Mouse (Mus musculus) kidney, adult 11 months (tissue): ENCODE measurements around the gene Limk2.

Experiments used
- DNase-seq: peaks from one replicate; pipeline ENCODE4 v3.0.0; 2022

The Limk2 gene

DNA sequence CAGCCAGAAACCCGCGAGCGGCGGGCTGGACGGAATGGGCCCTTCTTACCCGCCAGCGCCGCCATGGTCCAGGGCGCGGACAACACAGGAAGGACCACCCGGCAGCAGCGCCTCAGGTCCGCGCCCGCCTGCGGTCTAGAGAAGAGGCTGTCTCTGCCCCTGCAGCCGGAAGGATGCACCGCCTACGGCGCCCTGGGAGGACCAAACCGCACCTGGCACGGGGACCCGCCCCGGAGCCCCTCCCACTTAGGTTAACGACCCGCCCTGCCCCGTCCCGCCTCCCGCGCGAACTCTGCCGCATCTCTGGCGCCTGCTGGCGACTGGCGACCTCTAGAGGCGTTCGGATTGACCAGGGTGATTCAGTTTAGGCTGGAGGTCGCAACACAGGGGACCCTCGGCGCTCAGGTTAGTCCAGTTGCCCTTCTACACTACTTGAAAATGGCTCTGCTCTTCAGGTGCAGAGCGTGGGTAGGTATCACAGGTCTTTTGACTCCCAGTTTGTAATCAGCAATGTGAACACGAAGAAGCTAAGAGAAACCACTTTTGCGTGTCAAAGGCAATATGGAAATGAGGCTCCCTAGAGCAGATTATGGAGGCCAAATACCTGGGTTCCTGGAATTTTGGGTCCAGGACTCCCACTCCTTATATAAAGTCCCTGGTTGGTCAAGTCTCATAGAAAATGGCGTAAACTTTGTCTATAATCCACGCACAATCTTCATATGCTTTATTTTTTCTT lies at the start of gene Limk2:
TSS of gene Limk2 (minus strand) at position 193 of the 736 bp plus-strand sequence.
- peak; percentile 86 for DNase-seq

DNA sequence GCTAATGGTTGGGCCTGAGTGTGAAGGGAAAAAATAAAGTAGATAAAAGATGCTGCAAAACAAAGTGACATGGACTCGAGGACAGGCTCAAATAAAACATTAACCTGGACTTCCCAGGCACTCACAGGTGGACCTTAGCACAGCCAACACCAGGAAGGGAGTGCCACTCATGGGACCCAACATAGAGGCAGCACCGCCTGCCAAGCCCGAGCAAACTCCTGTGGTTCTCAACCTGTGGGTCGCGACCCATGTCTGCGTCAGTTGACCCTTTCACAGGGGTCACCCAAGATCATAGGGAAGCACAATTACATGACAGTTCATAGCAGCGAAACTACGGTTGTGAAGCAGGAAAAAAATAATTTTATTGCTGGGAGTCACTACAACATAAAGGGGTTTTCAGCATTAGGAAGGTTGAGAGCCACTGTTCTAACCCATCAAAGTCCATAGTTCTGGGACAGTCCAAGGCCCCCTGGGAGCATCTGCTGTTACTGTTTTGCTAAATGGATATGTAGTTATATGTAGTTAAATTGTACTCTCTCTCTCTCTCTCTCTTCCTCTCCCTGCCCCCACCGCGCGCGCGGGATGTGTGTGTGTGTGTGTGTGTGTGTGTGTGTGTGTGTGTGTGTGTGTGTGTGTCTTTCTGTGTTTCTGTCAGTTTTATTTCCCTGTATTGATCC lies 49.6 kb upstream of the Limk2 start:
- peak; percentile 78 for DNase-seq

DNA sequence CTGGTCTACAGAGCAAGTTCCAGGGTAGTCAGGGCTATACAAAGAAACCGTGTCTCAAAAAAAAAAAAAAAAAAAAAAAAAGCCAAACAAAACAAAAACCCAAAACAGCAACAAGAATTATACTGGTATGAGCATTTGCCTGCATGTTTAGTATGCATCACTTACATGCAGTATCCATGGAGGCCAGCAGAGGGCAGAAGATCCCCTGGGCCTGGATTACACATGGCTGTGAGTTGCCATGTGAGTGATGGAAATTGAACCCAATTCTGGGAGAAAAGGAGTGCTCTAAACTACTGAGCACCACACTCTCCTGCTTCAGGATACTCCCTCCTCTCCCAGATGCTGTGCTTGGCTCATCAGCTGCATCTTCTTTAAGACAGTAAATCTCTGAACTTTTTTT lies 47.4 kb upstream of the Limk2 start:
- DNase-seq: peak; percentile 59

DNA sequence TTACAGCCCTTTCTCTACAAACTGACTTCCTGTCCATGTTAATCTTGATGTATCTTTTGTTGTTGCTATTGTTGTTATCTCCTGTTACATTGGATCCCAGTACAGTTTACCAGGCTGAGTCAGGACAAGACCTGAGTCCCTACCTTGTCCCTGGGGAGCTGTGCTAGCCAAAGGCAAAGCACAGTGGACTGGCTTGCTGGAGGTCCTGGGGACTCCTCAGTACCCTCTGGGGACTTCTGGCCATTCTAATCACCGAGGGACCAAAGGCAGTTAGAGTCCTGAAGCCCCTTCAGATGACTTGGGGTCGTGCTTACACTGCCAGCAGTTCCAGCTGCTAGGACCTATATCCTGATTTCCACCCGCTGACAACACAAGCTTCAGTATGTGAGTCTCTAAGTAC lies 45.5 kb upstream of the Limk2 start:
- DNase-seq: no peak

DNA sequence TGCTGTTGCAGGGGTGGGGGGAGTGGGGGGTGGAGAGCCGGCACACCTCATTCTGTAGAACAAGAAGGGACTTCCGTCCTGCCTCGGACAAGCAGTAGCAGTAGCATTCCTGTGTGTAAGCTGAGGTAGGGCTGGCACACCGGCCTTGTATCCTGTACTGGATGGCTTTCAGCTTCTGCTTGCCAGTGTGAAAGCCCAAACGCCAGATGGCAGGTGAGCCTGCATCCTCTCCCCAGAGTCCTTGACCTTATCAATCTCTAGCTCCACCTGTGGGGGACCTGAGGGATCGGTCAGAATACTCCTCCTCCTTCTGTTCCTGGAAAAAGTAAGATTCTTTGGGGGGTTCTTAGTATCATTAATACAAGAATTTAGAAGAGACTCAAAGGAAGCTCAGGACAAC lies 44.5 kb upstream of the Limk2 start:
- peak; percentile 36 for DNase-seq

DNA sequence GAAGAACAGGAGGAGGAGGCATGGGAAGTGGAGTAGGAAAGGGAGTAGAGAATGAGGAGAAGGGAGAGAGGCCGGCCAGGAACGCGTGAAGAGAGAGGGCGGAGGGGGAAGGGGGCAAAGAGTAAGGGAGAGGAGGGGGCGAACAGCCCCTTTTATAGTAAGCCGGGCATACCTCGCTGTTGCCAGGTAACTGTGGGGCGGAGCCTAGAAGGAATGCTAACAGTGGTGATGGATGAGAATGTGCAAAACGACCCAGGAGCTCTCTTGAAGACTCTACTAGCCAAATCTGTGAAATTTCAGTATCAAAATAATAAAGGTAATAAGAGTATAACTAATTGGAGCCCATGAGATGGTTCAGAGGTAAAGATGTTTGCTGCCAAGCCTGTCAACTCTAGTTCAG lies 43.8 kb upstream of the Limk2 start:
- peak; percentile 38 for DNase-seq

DNA sequence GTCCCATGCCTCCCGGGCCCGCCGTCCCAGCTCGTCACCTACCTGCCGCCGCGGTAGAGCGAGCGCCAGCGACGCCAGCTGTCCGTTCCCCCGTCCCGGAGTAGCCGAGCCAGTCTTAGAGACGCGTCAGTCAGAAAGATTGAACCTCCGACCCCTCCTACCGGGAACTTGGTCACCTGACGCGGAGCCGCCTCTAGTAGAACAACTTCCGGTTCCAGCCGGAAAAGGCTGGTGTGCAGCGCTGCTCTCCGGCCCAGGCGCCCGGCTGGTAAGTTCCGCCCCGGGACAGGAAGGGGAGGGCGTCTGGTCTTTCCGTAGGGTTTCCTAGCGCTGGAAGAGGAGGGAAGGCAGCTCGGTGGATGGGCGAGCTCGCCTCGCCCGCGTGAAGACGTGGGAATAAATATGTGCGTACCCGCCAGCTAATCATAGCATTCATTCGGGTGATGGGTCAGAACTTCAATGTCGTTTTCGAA lies 43.2 kb upstream of the Limk2 start, which contains the start of gene Rnf185:
TSS of gene Rnf185 (minus strand) at position 197 of the 473 bp plus-strand sequence.
- peak; percentile 94 for DNase-seq

DNA sequence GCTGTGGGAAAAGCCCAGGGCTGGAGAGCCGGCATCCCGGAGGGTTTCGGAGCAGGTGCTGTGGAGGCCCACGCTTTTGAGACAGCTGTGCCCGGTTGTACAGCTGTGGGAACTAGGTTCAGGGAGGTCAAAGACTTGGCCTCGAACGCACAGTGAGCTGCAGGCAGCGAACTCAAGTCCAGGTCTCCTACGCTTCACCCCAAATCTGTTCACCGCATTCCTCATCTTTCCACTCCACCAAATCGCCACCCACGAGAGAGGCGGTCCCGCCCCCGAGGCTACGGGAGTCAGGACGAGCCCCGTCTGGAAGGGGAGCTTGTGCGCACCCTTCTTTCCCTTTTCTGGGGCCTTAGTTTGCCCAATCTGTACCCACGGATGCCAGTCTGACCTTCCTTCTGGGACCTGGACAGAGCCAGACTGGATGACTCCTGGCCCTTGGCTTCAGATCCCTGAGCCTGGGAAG lies 42.7 kb upstream of the Limk2 start:
- DNase-seq: no peak

DNA sequence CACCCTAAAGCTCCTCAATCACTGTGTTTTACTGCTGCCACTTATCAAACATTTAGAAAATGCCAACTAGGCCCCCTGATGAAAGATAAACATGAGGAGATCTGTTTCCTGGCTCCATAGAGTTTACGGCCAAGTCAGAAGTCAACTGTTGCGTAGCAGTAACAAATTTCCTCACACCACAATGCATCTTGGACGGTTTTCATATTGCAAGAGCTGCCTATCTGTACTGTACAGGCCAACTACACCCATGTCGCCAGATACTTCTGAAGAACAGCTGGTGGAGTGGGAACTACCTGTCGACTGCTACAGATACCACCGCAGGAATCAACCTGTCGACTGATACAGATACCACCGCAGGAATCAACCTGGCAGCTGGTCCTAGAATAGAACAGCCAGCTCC lies 35.9 kb upstream of the Limk2 start:
- no peak for DNase-seq

DNA sequence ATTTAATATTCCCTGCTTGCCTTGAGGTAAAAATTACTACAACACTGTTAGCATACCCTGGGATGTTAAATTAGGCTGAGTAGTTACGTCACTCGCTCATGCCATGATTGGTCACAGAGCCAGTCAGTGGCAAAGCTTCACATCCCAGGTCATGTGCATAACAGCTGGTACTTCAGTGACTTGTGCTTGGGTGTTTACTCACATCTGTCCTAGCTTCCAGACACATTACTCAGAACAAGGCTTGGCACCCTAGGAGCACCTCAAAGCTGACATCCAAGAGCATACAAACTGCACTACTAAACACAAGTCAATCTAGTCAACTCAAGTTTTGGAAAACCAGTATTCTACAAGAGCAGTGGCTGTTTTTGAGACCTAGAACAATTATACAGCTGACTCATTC lies 34.1 kb upstream of the Limk2 start:
- no peak for DNase-seq

DNA sequence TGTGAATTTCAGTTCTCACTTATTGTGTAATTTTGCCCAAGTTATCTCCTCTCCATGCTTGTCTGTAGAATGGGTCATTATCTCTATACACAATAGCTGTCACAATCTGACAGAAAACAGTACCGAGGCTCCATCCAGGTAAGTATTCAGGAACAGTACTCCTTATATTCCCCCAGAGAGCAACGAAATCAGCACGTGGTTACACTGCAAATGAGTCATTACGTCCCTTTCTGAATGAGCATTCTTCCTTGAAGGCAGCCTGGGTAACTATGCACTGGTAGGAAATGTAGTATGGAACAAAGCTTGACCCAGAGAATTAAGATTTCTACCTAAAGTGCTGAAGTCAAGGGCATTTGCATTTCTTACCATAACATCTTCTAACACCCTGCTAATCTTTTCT lies 33.7 kb upstream of the Limk2 start:
- DNase-seq: no peak

DNA sequence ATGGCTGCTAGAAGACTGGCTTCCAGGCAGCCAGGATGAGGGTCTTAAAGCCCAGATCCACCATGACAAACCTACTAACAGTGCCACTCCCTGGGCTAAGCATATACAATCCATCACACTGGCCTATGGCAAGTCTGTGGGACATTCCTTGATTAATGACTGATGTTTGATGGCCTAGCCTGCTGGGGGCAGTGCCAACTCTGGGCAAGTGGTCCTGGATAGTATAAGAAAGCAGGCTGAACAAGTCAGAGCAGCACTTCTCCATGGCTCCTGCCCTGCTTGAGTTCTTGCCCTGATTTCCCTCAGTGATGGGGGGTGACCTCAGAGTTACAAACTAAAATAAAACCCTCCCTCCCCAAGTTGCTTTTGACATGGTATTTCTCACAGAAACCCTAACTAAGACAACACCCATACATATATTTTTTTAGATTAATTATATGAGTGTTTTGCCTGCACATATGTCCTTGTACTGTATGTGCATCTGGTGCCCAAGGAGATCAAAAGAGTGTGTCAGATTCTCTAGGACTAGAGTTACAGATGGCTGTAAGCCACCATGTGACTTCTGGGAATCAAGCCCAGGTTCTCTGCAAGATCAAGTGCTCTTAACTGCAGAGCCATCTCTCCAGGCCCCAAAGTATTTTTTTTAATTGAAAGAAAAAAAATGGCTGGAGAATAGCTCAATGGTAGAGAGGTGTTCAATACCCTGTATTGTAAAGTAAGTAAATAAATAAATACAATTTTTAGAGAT lies 32.9 kb upstream of the Limk2 start:
- DNase-seq: no peak

DNA sequence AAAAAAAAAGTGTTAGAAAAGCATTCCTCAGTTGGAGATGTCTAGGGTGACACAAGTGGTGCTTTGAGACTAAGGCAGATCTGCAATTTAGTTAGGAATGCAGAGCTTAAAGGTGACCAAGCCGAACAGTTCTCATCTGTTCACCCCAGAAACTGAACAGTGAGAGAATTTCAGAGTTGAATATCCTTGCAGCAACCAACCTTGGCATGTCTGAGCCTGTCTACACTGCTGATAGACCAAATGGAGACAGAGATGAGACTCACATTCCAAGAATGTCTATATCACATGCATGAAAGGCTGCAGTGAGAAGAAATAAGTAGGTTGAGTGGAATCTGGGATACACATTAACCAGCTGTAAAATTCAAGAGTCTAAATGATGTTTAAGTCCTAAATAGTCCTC lies 28.6 kb upstream of the Limk2 start:
- no peak for DNase-seq

DNA sequence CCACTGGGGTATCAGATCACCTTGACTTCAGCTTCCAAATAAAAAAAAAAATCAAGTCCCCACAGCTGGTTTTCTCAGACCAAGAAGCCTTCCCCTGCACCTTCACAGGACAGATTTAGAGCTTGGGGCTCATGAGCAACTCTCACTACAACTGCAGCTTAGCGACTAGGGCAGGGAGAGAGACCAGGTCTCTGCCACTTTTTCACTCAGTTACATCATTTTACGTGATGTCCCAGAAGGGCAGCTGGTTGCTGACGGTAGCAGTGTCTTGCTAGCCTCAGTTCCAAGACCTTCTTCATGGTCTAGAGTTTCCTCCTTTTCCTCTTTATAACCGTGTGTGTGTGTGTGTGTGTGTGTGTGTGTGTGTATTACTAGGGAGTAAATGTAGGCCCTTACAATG lies 24.8 kb upstream of the Limk2 start:
- no peak for DNase-seq

DNA sequence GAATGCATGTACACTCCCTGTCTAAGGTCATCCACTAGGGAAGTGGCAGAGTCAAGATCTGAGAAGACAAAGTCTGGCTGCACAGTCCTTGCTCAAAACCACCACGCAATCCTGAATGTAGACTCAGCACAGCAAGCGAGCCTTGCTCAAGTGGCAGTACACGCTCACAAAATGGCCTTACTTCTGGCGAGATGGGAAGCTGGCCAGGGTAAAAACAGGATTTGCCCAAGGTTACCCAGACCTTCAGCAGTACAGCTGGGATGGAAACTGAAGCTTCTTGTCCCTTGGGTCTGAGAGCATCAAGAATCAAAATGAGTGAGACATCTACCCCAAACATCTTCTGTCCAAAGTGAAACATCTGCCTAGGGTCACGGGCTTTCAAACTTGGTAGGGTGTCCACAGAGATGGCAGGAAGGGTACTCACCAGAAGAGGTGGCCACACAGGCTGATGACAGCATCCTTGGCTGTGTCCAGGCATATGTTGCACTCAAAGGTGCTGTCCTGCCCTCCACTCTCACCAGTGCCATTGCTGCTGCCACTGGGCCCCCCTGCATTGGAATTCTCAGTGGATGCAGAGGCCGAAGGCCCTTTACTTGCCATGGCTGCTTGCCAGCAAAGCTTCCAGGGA lies 23.1 kb upstream of the Limk2 start:
- no peak for DNase-seq

DNA sequence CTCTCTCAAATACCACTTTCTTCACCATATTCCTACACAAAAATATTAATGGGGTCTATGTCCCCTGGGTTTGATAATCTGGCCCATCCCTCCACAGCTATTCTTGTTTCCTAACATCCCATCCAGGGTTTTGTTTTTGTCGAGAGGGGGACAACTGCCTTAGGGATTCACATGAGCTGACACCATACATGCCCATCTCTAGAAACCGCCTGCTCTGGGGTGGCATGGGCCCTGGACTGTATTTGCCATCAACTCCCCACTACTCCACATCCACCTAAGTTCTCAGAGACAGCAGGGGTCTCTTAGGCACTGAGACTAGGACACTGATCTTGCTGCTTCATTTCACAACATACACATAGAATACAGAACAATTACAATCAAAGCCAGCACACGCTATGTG lies 22.5 kb upstream of the Limk2 start:
- DNase-seq: no peak

DNA sequence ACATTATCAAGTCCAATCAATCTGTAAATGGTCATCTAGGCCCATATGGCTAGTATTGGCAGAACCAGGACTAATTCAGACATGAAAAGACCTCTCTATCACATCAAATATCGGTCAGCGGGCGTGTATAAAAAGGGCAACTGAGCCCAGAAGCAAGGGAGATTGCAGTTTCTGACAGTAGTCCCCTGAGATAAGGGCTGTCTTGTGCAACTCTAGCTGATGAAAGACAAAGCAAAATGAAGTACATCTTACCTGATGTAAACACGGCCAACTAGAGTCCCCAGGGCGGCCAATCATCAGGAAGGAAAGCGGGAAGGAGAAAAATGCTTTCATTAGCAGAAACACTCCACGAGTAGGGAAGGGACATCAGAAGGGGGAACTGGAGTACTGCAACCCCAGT lies 19.6 kb upstream of the Limk2 start:
- no peak for DNase-seq

DNA sequence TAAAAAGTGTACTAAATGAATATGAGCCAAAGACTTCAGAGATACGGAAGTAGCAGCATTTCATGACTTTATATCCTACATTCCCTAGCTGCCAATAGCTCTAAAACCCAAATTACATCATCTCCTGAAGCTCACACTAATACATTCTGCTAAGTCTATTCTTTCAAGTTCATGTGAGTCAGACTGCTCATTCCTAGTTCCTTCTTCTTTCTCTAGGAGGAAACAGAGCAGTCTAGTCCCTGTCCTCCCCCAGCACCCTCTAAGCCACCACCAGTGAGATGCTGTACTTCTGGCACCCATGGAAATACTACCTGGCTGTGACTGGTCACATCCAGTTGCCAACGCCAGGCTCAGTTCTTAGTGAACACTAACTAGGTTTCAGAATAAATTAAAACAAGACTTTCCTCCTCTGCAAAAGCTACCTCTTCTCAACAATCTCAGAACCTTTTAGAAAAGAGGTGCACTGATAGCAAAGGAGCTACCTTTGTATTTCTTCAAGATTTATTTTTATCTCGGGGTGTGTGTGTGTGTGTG lies 18.8 kb upstream of the Limk2 start:
- peak; percentile 42 for DNase-seq

DNA sequence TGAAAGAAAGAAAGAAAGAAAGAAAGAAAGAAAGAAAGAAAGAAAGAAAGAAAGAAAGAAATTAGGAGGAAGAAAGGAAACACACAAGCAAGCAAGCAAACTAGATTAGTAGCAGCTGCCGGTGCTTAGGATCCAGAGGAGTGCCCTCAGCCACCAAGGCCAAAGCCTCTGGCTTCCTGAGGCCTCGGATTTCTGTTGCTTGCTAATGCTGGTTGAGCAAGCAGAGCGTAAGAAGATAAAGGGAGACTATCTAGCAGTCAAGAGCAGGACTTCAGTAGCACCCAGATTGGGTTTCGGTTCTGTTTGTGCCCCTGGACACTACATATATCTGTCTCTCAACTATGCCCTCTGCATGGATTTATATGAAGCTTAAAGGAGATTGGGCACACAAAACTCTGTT lies 13.3 kb upstream of the Limk2 start:
- no peak for DNase-seq

DNA sequence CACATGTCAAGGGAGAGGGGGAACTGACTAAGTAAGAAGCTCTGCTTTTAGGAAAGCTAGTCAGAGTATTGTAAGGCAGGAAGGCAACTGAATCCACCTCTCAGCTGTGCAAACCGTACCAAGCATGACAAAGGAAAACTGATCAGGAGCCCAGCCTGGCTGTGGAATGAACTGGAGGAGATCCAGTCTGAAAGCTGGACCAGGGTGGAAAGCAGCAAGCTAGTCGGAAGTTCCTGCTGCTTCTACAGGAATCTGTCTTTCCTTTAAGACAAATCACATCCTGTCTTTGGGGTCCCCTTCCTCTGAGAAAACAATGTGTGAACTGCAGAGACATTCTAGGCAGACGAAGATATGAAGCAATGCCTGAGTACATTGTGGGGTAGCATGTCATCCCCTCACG lies 9.8 kb upstream of the Limk2 start:
- peak; percentile 33 for DNase-seq

DNA sequence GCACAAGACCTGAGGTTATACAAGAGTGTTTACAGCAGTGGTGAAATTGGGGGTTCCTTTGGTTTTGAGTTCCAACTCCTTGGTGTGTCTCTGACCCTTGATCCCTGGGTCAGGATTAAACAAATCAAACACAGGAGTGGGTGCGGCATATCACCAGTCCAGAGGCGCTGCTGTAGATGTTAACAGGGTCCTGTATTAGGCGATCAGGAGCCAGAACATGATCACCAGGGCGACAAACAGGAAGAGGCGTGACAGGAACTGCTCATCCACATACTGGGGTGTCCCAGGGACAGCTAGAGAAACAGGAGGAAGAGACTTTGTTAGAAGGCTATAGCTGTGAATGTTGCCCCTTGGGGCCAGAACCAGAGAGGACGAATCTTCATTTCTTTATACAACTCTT lies 8.8 kb upstream of the Limk2 start:
- peak; percentile 26 for DNase-seq

DNA sequence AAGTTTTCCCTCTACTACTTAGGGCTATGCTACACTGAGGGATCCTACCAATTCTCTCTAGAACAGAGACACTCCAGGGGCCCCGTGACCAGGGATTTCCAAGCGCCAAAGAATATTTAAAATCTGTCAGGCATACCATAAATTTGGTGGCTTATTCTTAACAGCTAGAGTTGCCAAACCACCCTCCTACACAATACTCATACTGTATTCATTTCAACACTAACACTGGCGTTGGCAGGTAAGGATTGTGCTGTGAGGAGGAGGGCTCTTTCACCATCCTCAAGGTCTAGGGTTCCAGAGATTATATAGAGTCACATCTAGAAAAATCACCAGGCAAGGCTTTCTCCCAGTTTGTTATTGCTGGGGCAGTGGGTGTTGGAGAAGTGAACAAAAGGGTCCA lies 7.4 kb upstream of the Limk2 start:
- no peak for DNase-seq

DNA sequence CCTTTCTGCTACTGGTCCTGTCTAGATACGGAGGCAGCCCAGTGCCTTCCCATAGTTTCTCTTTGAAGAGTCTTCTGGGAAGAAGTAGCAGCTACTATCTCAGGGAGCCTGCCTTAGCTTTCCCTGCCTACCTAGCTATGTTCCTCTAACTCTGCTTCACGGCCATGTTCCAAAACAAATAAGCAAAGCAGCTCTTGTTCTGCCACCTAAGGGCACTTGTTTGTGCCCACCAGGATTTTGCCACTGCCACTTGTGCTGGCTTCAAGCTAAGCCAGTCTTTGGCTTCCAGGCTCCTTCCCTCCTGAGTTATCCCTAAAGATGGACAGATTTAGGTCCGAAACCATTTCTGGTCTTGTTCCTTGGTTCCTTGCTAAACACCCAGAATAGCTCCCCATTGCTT lies 3.1 kb upstream of the Limk2 start:
- DNase-seq: no peak
